Mouse (Mus musculus) midbrain, postnatal 0 days (tissue): ENCODE measurements at regions not wholly inside any gene's neighbourhood (a gene's known extent, or its start where the extent isn't known, plus 50 kb on each side); places are given as distances from the start of the nearest gene placed in this dataset.
A peak's percentile ranks its signal among the peaks of the same experiment; 100 is the strongest.
"Not testable (repeated sequence)": the region's sequence is repeated elsewhere in the genome, so short reads cannot be mapped to it uniquely, and the experiment has no call there.

Experiments used
- ATAC-seq: fragments of 200-750 bp; cut with Nextera tagmentation; 2 replicates; pipeline ENCODE4 v1.8.0; 2017; ENCODE audit warnings: moderate number of reproducible peaks, mild to moderate bottlenecking, moderate TSS enrichment, moderate library complexity; ENCODE audit not compliant: low FRiP score
- DNase-seq: peaks from one replicate; pipeline ENCODE4 v3.0.0-alpha.2; 2015; ENCODE audit warnings: low spot score
- H3K27ac ChIP-seq: fragments of 300-500 bp; sonication (generic); 2 replicates; pipeline ENCODE4 v1.5.1; 2014; ENCODE audit warnings: low read depth, mild to moderate bottlenecking, low read length, mixed read lengths
- H3K27me3 ChIP-seq: fragments of 300-500 bp; sonication (generic); 2 replicates; pipeline ENCODE4 v1.6.1; 2014; ENCODE audit warnings: low read length, control low read depth, mixed read lengths; ENCODE audit not compliant: insufficient read depth
- H3K36me3 ChIP-seq: fragments of 300-500 bp; sonication (generic); 2 replicates; pipeline ENCODE4 v1.6.1; 2014; ENCODE audit warnings: low read length, control low read depth, mixed read lengths; ENCODE audit not compliant: insufficient read depth
- H3K4me1 ChIP-seq: fragments of 300-500 bp; sonication (generic); 2 replicates; pipeline ENCODE4 v1.6.1; 2014; ENCODE audit warnings: mild to moderate bottlenecking, control low read depth, antibody characterized with exemption, low read length, mixed read lengths; ENCODE audit not compliant: insufficient read depth
- H3K4me2 ChIP-seq: fragments of 300-500 bp; sonication (generic); 2 replicates; pipeline ENCODE4 v1.6.1; 2014; ENCODE audit warnings: low read depth, mild to moderate bottlenecking, low read length, mixed read lengths; ENCODE audit not compliant: poor library complexity, severe bottlenecking
- H3K4me3 ChIP-seq: fragments of 300-500 bp; sonication (generic); 2 replicates; pipeline ENCODE4 v1.5.1; 2014; ENCODE audit warnings: low read depth, mild to moderate bottlenecking, low read length, moderate library complexity
- H3K9ac ChIP-seq: fragments of 300-500 bp; sonication (generic); replicated peaks from 2 replicates; pipeline ENCODE4 v1.6.1; 2014; ENCODE audit warnings: mild to moderate bottlenecking, low read length, moderate library complexity, mixed read lengths; ENCODE audit not compliant: poor library complexity, severe bottlenecking
- H3K9me3 ChIP-seq: fragments of 300-500 bp; sonication (generic); 2 replicates; pipeline ENCODE4 v1.6.1; 2016; ENCODE audit warnings: low read length, control low read depth
- CTCF ChIP-seq: IDR thresholded peaks from 2 replicates; pipeline ENCODE4 v1.5.1; 2016; ENCODE audit warnings: antibody characterized with exemption, mild to moderate bottlenecking
- WGBS: fragments of 180-500 bp; shearing (Covaris S2); extraction: QIAGEN DNeasy Blood & Tissue Kit; methylation state at CpG from one replicate; pipeline ENCODE4 v1.1.7; 2014; 5-methylcytosine and 5-hydroxymethylcytosine counted together

- H3K4me3 ChIP-seq: no peak overlapping the region
- H3K9ac ChIP-seq: no peak overlapping the region
- H3K4me1 ChIP-seq: no peaks in the 10 kb centered on the region
- no peaks in the 10 kb centered on the region for H3K36me3 ChIP-seq
- no peak overlapping the region for H3K27ac ChIP-seq
- no peaks in the 10 kb centered on the region; the same call in 1 of the 2 replicates for H3K9me3 ChIP-seq
- WGBS: 89% methylated on average over 4 of the region's 4 CpGs
- H3K27me3 ChIP-seq: no peaks in the 10 kb centered on the region
- DNase-seq (no peak), ATAC-seq (no peak)
- TF ChIP-seq CTCF: peak; percentile 55
- no peak overlapping the region for H3K4me2 ChIP-seq
Observed at GRCm38 (mm10) chr5:148661120-148661519, 108.5 kb upstream of the Ubl3 start.

- ATAC-seq: no peak
- TF ChIP-seq CTCF: no peak
- Histone ChIP-seq H3K9ac (no peak overlapping the region), H3K36me3 (no peaks in the 10 kb centered on the region), H3K9me3 (no peaks in the 10 kb centered on the region; the same call in 1 of the 2 replicates), H3K4me1 (no peaks in the 10 kb centered on the region), H3K4me3 (no peak overlapping the region), H3K27ac (no peak overlapping the region), H3K4me2 (no peak overlapping the region), H3K27me3 (no peaks in the 10 kb centered on the region)
- no peak for DNase-seq
- 70% methylated on average over 4 of the region's 4 CpGs for WGBS
Observed at GRCm38 (mm10) chr5:148657936-148658640, 105.5 kb upstream of the Ubl3 start.

- ATAC-seq: no peak
- no peak overlapping the region for H3K27ac ChIP-seq
- no peak overlapping the region for H3K4me2 ChIP-seq
- no peaks in the 10 kb centered on the region for H3K4me1 ChIP-seq
- DNase-seq: no peak
- no peak overlapping the region for H3K4me3 ChIP-seq
- no peaks in the 10 kb centered on the region for H3K27me3 ChIP-seq
- H3K9ac ChIP-seq: no peak overlapping the region
- H3K36me3 ChIP-seq: no peaks in the 10 kb centered on the region
- H3K9me3 ChIP-seq: no peaks in the 10 kb centered on the region
- WGBS: 72% methylated on average over 6 of the region's 7 CpGs
- TF ChIP-seq CTCF: no peak
Observed at GRCm38 (mm10) chr5:148652525-148653243, 100.1 kb upstream of the Ubl3 start.

- TF ChIP-seq CTCF: no peak
- no peak overlapping the region for H3K27ac ChIP-seq
- no peaks in the 10 kb centered on the region for H3K4me1 ChIP-seq
- no peak overlapping the region for H3K4me2 ChIP-seq
- no peak for ATAC-seq
- no peaks in the 10 kb centered on the region for H3K36me3 ChIP-seq
- no peaks in the 10 kb centered on the region for H3K9me3 ChIP-seq
- H3K9ac ChIP-seq: no peak overlapping the region
- H3K4me3 ChIP-seq: no peak overlapping the region
- no peak for DNase-seq
- H3K27me3 ChIP-seq: no peaks in the 10 kb centered on the region
- WGBS: 43% methylated on average over 4 of the region's 4 CpGs
Observed at GRCm38 (mm10) chr5:148651736-148652135, 99.1 kb upstream of the Ubl3 start.

- H3K27ac ChIP-seq, H3K4me2 ChIP-seq, H3K4me1 ChIP-seq, H3K27me3 ChIP-seq, H3K9ac ChIP-seq, H3K36me3 ChIP-seq, H3K4me3 ChIP-seq, DNase-seq, H3K9me3 ChIP-seq, ATAC-seq: not testable (repeated sequence)
- WGBS: 95% methylated on average over 7 of the region's 7 CpGs
Observed at GRCm38 (mm10) chr5:148649573-148649972, 97.0 kb upstream of the Ubl3 start.

GRCm38 (mm10) chr5:148649123-148649522 lies 96.5 kb upstream of the Ubl3 start:
- Histone ChIP-seq H3K36me3 (no peaks in the 10 kb centered on the region), H3K4me1 (no peaks in the 10 kb centered on the region), H3K9me3 (no peaks in the 10 kb centered on the region), H3K9ac (no peak overlapping the region), H3K27ac (no peak overlapping the region), H3K27me3 (no peaks in the 10 kb centered on the region), H3K4me3 (no peak overlapping the region), H3K4me2 (no peak overlapping the region)
- DNase-seq (no peak), ATAC-seq (no peak)
- WGBS: 76% methylated on average over 9 of the region's 9 CpGs
- TF ChIP-seq CTCF: no peak
